Mouse (Mus musculus) erythroid progenitor cell, adult 5-6 weeks (primary cell): ENCODE measurements around the gene Ptpn22. TPM values are rescaled to one million over a fixed set of nuclear protein-coding genes. Genes with fewer than 3 reads are reported as not detected.

Source experiments
- ATAC-seq: replicated peaks from 2 replicates; pipeline ENCODE4 v1.8.0; 2016; ENCODE audit warnings: moderate number of reproducible peaks, mild to moderate bottlenecking, moderate TSS enrichment, inconsistent platforms; ENCODE audit not compliant: poor library complexity, low FRiP score, severe bottlenecking
- total RNA-seq, 2 experiments: library from RNA; stranded (forward) in 1 of 2; stranded (reverse) in 1 of 2; fragments of 150-400 nt in 1 of 2; fragments of 186-747, 209-891 nt in 1 of 2; gene quantifications; 2 replicates each; pipeline versions ENCODE4 v1.2.3 to v1.2.4; 2015 to 2017; ENCODE audit warnings: low replicate concordance in 2 of 2

Ptpn22 gene
- total RNA-seq, 2 experiments from 2014 or later, result 10.3 to 19.7 TPM

DNA sequence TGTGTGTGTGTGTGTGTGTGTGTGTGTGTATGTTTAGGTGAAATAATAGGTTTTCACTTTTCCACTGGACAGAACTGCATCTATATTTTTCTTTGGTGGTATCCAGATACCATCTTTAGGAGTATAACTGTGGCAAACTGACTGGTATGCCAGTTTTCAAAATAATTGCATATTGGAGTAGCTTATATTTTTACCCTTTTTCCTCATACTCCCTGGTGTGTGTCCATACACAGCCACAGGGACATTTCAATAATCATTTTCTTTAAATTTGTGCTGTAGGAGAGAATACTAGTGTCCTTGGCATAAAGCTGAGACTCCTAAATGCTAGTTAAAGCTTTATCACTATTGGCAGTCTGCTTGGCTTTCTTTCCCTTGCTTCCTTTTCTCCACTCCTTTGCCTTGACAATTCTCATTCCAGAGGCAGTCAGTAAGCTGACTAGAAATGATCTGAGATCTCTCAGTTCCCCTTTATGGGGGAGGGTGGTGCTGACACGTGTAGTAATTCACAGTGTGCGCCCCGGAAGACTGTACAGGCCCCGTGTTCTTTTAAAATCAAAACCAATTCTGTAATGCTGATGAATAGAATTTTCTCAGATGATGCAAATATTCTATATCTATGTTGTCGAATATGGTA, 56.7 kb downstream of the Ptpn22 start:
- ATAC-seq, result no peak

DNA sequence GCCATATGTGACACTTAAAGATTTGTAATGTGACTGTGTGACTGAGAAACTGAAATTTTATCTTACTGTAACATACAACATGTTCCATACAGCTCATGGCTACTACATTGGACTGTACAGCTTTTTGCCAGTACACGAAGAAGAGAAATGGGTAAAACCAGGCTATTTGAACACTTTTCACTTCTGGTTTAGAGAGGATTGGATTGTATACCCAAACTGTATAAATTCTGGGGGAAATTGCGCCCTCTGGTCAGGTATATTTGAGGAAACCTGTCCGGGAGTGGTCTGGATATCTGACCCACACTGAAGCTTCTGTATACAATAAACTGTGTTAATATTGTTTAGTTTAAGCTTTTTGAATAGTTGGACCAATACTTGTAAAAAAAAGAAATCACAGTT, 57.2 kb downstream of the Ptpn22 start:
- no peak for ATAC-seq

DNA sequence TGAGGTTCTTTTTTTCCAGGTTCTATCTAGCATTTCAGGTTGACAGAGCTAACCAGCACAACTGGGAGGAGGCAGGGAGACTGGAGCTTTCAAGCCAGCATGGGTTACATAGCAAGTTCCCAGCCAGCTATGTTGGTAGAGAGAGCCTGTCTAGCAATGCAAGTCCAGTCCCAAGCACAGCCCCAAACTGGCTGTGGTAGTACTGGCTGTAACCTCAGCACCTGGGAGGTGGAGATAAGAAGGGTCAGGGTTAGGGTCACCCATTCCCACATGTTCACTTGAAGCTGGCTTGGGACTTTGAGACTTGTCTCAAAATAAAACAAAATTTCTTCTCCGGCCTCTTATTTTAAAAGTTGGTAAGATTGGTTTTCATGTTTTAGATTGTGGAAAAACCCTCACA, 60.5 kb downstream of the Ptpn22 start:
- no peak for ATAC-seq

DNA sequence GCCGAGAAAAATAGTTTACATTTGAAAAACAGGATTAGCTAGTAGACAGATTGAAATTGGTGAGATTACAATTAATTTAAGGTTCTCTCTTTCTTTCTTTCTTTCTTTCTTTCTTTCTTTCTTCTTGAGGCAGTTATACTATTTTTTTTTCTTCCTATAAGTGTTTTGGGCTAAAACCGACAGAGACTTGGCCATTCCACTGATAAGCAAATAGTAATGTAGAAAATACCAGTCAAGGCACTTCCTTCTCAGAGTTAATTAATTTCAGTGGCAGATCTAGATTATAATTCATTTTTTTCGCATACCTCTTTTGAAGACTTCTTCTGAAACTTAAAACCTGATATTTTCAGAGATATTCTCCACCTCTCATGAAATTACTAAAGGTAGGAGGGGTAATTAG, 65.7 kb downstream of the Ptpn22 start:
- ATAC-seq, result no peak

DNA sequence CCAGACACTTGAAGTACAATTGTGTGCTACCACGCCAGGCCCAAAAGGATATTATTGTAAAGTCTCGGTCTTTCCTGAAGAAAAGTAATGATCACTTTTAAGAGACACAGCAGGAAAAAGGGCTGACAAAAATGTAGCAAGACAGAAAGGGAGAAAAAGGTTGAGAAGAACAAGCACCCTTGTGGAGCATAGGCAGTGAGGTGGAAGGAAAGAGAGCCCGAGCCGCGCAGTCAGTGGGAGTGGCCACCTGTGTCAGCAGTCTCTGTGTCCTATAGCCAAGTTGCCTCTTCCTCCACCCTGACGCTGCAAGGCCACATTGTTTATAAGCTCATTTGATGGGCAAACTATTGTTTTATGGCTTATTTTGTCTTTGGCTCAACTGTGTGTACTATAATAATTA, 67.9 kb downstream of the Ptpn22 start:
- ATAC-seq, result peak; percentile 98

DNA sequence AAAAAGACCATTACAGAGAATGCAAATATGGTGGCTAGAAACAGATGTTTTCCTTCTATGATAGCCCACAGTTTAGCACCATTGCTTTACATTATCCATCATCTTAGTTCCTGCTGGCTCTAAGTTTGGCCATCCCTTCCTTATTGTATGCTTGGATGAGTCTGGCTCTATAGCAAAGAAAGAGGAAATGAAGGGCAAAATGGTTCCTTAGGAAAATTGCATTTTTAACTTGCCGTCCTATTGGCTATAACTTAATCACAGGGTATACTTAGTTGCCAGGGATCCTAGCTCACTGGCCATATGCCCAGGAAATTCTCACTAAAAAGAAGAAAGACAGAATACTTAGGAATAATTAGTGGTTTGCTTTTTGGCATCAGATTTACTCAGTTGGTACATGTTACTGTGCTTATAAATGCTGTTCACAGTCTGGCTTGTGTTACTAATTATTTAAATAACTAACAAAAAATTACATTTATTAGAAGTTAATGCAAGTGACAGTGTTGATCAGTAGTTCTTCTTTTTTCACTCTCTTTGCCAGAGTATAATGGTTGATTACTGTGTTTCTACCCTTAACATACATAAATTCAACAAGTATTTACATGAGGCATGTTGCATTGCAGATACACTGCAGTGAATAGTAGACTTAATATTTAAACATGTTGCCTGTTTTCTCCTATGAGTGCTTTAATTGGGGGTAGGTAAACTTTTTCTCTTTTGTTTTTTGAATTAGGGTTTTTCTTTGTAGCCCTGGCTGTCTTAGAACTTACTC, 85.4 kb downstream of the Ptpn22 start:
- no peak for ATAC-seq

DNA sequence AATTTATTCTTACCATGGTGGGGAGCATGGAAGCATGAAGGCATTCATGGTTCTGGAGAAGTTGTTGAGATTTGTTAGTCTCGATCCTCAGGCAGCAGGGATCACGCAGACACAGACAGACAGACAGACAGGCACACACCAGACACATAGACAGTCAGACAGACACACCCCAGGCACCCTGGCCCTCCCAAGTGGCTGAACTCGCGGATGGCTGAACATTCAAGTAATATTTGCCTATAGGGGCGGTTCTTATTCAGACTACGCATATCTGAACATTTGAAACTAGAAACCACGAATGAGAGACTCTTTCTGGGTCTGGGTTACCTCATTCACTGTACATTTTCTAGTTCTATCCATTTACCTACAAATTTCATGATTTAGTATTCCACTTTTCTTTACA, 89.1 kb downstream of the Ptpn22 start:
- no peak for ATAC-seq

DNA sequence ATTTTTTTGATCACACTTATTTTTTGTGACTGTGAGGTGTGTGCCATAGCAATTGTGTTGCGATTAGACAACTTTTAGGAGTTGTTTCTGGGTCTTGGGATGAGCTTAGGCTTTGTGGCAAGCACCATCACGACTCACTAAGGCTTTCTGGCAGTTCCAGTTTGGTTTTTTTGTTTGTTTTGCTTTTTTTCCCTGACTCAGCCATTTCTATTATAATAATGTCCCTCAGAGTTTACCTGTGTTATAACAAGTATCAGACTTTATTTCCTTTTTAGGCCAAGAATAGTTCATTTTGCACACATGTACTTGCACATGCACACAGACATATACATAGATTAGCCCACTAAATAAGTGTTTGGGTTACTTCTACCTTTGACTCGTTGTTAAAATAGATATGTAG, 101.0 kb downstream of the Ptpn22 start:
- ATAC-seq, result no peak

Other genes with a start within 250 kb of the Ptpn22 start
- 0.72 and 5.4 TPM in 2 replicates for gene Atg4a-ps, start 213.7 kb upstream of the Ptpn22 start, total RNA-seq (2015; ENCODE audit: low replicate concordance)
- gene Atg4a-ps, start 213.7 kb upstream of the Ptpn22 start, total RNA-seq (2017; ENCODE audit: low replicate concordance), result 4.6 and 6.9 TPM in 2 replicates
- 1.4 and 1.7 TPM in 2 replicates for gene Olfml3, start 121.8 kb upstream of the Ptpn22 start, total RNA-seq (2015; ENCODE audit: low replicate concordance)
- gene Olfml3, start 121.8 kb upstream of the Ptpn22 start, total RNA-seq (2017; ENCODE audit: low replicate concordance), result 0.64 and 0.91 TPM in 2 replicates
- not detected in 2 replicates for gene Gm10964, start 120.4 kb upstream of the Ptpn22 start, total RNA-seq (2015; ENCODE audit: low replicate concordance)
- gene Gm10964, start 120.4 kb upstream of the Ptpn22 start, total RNA-seq (2017; ENCODE audit: low replicate concordance), result not detected in 2 replicates
- gene Hipk1, start 68.2 kb upstream of the Ptpn22 start, total RNA-seq (2015; ENCODE audit: low replicate concordance), result 303 and 379 TPM in 2 replicates
- 286 and 299 TPM in 2 replicates for gene Hipk1, start 68.2 kb upstream of the Ptpn22 start, total RNA-seq (2017; ENCODE audit: low replicate concordance)
- gene Dclre1b, start 50.4 kb upstream of the Ptpn22 start, total RNA-seq (2015; ENCODE audit: low replicate concordance), result 14.3 and 22.0 TPM in 2 replicates
- 13.4 and 23.0 TPM in 2 replicates for gene Dclre1b, start 50.4 kb upstream of the Ptpn22 start, total RNA-seq (2017; ENCODE audit: low replicate concordance)
- gene Ap4b1, start 50.3 kb upstream of the Ptpn22 start, total RNA-seq (2015; ENCODE audit: low replicate concordance), result 31.4 and 43.6 TPM in 2 replicates
- gene Ap4b1, start 50.3 kb upstream of the Ptpn22 start, total RNA-seq (2017; ENCODE audit: low replicate concordance), result 36.1 and 43.8 TPM in 2 replicates
- 3.2 and 21.4 TPM in 2 replicates for gene Gm43064, start 50.2 kb upstream of the Ptpn22 start, total RNA-seq (2015; ENCODE audit: low replicate concordance)
- gene Gm43064, start 50.2 kb upstream of the Ptpn22 start, total RNA-seq (2017; ENCODE audit: low replicate concordance), result 7.6 TPM in 1 of 2 replicates, not detected in the other
- gene Bcl2l15, start 27.2 kb upstream of the Ptpn22 start, total RNA-seq (2015; ENCODE audit: low replicate concordance), result 5.4 and 12.3 TPM in 2 replicates
- 1.7 and 5.3 TPM in 2 replicates for gene Bcl2l15, start 27.2 kb upstream of the Ptpn22 start, total RNA-seq (2017; ENCODE audit: low replicate concordance)
- 27.4 and 38.6 TPM in 2 replicates for gene Rsbn1, start 54.3 kb downstream of the Ptpn22 start, total RNA-seq (2015; ENCODE audit: low replicate concordance)
- gene Rsbn1, start 54.3 kb downstream of the Ptpn22 start, total RNA-seq (2017; ENCODE audit: low replicate concordance), result 35.8 and 36.2 TPM in 2 replicates
- 3.4 and 13.3 TPM in 2 replicates for gene Phtf1, start 108.3 kb downstream of the Ptpn22 start, total RNA-seq (2015; ENCODE audit: low replicate concordance)
- 5.6 and 20.7 TPM in 2 replicates for gene Phtf1, start 108.3 kb downstream of the Ptpn22 start, total RNA-seq (2017; ENCODE audit: low replicate concordance)